Mouse (Mus musculus): ENCODE measurements around the gene Glp2r. TPM values are rescaled to one million over a fixed set of nuclear protein-coding genes. Genes with fewer than 3 reads are reported as not detected.
A peak's percentile ranks its signal among the peaks of the same experiment; 100 is the strongest.

Gene Glp2r
- polyA plus RNA-seq, 1 experiment from 2014 or later: not detected

DNA sequence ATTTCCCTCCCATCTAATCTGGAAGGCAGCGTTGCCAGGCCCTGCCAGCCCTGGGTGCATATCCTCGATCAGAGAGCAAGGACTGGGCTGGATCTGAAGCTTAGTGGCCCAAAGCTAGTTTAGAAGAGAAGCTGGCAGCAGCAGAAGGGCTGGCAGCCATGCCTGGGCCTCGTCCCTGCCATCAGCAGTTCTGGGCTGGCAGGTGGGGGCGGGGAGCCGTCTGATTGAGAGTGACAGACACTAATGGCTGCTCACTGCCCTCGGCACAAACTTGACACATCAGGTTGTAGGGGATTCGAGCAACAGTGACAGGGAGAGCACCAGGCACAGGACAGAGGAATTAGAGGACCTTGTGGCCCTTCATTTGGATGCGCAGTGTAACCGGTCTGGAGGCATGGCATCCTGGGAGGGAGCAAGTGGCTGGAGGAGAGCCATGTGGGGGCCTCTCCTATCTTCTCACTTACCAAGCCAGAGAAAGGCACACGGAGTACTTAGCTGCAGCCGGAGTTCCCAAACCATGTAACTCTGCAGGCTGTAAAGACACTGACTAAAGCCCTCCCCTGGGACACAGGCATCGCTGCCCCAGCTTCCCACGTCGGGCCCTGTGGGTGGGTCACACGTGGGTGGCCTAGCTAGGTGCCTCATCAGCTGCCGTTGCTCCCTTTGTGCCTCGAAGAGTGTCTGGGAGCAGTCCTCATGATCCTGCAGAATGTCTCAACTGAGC, 115.6 kb downstream of the Glp2r start:
- DNase-seq (ENCODE audit: low spot score) (no peak), ATAC-seq (replicated peaks; ENCODE audit: insufficient number of reproducible peaks, low FRiP score, low TSS enrichment, low read depth) (no peak)
- H3K27ac ChIP-seq (replicated peaks; ENCODE audit: low read depth, low read length): no peak overlapping the region
- H3K27me3 ChIP-seq (ENCODE audit: control insufficient read depth, insufficient read depth, low read length): no peaks in the 10 kb centered on the region
- H3K4me3 ChIP-seq (ENCODE audit: low read depth, low read length): no peak overlapping the region
- H3K4me2 ChIP-seq (ENCODE audit: low read depth, low read length): no peak overlapping the region
- H3K36me3 ChIP-seq (replicated peaks; ENCODE audit: control insufficient read depth, insufficient read depth, low read depth, low read length): no peaks in the 10 kb centered on the region
- 70% methylated on average over 17 of the region's 17 CpGs for WGBS
- no peak overlapping the region for H3K9ac ChIP-seq (replicated peaks; ENCODE audit: low read length)
- no peaks in the 10 kb centered on the region for H3K4me1 ChIP-seq (ENCODE audit: control insufficient read depth, insufficient read depth, low read length)
- H3K9me3 ChIP-seq (replicated peaks; ENCODE audit: control insufficient read depth, low read length): no peaks in the 10 kb centered on the region

DNA sequence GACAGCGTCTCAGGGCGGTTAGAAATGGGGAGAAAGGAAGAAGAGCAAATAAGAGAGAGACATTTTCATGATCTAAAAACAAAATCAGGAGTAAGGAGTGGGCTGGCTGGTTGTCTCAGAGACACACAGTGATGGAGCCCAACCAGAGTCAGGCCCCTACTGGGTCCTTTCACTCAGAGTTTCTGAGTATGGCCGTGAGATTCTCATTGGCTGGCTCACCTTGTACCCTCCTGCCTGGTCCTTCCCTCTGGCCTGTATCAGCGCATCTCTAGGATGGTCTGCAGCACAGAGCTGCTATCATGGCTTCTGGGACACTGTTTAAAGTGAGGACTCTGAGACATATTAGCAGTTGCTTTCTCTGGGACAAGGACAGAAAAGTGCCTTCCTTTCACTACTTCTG, 116.4 kb downstream of the Glp2r start:
- Histone ChIP-seq H3K4me1 (ENCODE audit: control insufficient read depth, insufficient read depth, low read length) (no peaks in the 10 kb centered on the region), H3K9ac (replicated peaks; ENCODE audit: low read length) (no peak overlapping the region), H3K27ac (replicated peaks; ENCODE audit: low read depth, low read length) (no peak overlapping the region), H3K27me3 (ENCODE audit: control insufficient read depth, insufficient read depth, low read length) (no peaks in the 10 kb centered on the region), H3K36me3 (replicated peaks; ENCODE audit: control insufficient read depth, insufficient read depth, low read depth, low read length) (no peaks in the 10 kb centered on the region), H3K9me3 (replicated peaks; ENCODE audit: control insufficient read depth, low read length) (no peaks in the 10 kb centered on the region), H3K4me3 (ENCODE audit: low read depth, low read length) (no peak overlapping the region), H3K4me2 (ENCODE audit: low read depth, low read length) (no peak overlapping the region)
- DNase-seq (ENCODE audit: low spot score) (no peak), ATAC-seq (replicated peaks; ENCODE audit: insufficient number of reproducible peaks, low FRiP score, low TSS enrichment, low read depth) (no peak)
- 79% methylated on average over 4 of the region's 4 CpGs for WGBS

DNA sequence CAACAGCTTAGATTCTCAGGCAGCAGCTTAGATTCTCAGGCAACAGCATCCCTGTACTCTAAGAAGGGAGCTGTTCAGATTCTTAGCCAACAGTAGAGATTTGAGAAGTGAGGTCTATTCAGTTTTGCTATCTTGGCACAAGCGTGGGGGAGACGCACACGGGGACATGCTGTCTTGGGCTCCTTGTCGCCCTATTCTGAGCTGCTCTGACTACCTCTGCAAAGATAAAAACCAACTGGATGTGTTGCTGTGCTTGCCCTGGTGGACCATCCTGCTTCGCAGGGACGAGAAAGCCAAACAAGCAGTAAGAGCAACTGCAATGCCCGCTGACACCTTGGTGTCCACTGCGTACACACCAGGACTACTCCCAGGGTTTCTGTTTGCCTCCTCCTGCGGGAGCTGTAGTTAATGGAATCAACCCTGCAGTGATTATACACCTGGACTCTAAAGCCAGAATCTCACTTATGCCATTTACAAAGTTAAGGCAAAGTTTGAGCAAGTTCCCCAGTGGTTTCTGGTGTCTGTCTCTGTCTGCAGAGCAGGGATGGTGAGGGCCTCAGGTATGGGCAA, 117.3 kb downstream of the Glp2r start:
- Histone ChIP-seq H3K9ac (replicated peaks; ENCODE audit: low read length) (no peak overlapping the region), H3K4me1 (ENCODE audit: control insufficient read depth, insufficient read depth, low read length) (no peaks in the 10 kb centered on the region), H3K36me3 (replicated peaks; ENCODE audit: control insufficient read depth, insufficient read depth, low read depth, low read length) (no peaks in the 10 kb centered on the region), H3K9me3 (replicated peaks; ENCODE audit: control insufficient read depth, low read length) (no peaks in the 10 kb centered on the region), H3K27me3 (ENCODE audit: control insufficient read depth, insufficient read depth, low read length) (no peaks in the 10 kb centered on the region), H3K4me3 (ENCODE audit: low read depth, low read length) (no peak overlapping the region), H3K27ac (replicated peaks; ENCODE audit: low read depth, low read length) (no peak overlapping the region), H3K4me2 (ENCODE audit: low read depth, low read length) (no peak overlapping the region)
- DNase-seq (ENCODE audit: low spot score) (no peak), ATAC-seq (replicated peaks; ENCODE audit: insufficient number of reproducible peaks, low FRiP score, low TSS enrichment, low read depth) (no peak)
- WGBS: 82% methylated on average over 9 of the region's 9 CpGs

DNA sequence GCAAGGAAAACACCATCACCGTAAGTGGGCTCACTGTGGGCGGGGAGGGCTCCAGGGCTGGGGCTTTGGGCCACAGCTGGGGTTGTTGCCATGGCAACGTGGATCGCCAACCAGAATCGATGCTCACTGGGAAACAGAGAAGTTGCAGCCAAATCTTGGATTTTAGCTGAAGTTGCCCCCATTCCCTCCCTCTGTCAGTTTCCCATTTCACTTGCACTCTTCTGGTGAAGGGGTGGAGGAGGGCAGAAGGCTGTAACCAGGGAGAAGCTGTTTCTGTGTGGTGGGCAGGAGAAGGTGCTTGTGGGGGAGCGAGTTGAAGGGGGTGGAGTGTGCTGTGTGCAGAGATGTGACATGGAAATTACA, 118.1 kb downstream of the Glp2r start:
- no peak overlapping the region for H3K27ac ChIP-seq (replicated peaks; ENCODE audit: low read depth, low read length)
- H3K4me3 ChIP-seq (ENCODE audit: low read depth, low read length): no peak overlapping the region
- no peaks in the 10 kb centered on the region for H3K9me3 ChIP-seq (replicated peaks; ENCODE audit: control insufficient read depth, low read length)
- WGBS: 35% methylated on average over 6 of the region's 6 CpGs
- H3K27me3 ChIP-seq (ENCODE audit: control insufficient read depth, insufficient read depth, low read length): no peaks in the 10 kb centered on the region
- no peak overlapping the region for H3K9ac ChIP-seq (replicated peaks; ENCODE audit: low read length)
- no peaks in the 10 kb centered on the region for H3K36me3 ChIP-seq (replicated peaks; ENCODE audit: control insufficient read depth, insufficient read depth, low read depth, low read length)
- no peak overlapping the region for H3K4me2 ChIP-seq (ENCODE audit: low read depth, low read length)
- peak; percentile 21 for DNase-seq (ENCODE audit: low spot score)
- ATAC-seq (replicated peaks; ENCODE audit: insufficient number of reproducible peaks, low FRiP score, low TSS enrichment, low read depth): no peak
- H3K4me1 ChIP-seq (ENCODE audit: control insufficient read depth, insufficient read depth, low read length): no peaks in the 10 kb centered on the region

DNA sequence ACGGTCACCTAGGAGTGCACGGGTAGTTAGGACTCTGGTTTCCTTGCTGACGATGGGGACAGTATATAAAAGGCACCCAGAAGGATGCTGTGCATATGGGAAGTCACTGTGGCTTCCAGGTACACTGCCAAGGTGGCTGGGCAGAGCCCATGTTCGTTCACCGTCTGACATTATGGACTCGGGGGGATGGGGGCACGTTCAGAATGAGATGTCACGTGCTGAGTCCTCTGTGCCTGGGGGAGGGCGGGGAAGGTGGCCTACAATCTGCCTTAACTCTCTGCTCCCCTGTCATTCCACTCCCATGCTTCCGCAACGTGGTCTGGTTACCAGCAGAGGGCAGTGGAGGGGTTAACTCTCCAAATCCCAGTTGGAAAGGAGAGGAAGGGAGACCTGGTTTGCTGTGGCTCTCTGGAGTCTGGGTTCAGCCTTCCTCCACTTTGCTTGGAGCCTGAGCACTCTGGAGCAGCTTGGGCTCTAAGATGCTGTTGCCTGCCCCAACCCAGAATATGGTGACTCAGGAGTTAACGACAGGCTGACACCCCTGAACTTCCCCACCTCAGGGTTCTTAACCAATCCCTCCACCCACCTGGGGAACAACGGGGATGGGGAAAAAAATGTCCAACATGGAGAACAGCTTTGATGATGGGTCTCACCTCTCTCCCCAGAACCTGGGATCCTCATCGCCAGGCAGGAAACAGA, 118.6 kb downstream of the Glp2r start:
- ATAC-seq (replicated peaks; ENCODE audit: insufficient number of reproducible peaks, low FRiP score, low TSS enrichment, low read depth): no peak
- H3K4me3 ChIP-seq (ENCODE audit: low read depth, low read length): no peak overlapping the region

DNA sequence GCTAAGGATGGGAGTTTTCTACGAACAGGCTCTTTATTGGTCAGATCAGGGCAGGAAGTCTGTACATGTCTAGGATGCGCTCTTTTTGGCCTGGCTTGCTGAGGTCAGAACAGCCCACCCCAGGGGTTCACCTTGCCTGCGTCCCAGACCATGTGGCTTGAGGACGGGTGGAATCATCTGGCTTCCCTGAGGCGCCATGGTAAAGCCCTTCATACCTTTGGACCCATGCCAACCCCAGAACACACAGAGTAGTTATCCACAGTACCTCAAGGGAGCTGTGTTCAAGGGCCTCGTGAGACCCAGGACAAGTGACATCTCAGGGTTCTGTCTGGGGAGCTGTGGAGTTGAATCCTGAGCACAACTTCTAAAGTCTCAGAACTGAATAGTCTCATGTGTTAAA, 119.2 kb downstream of the Glp2r start:
- no peak overlapping the region for H3K4me2 ChIP-seq (ENCODE audit: low read depth, low read length)
- no peaks in the 10 kb centered on the region for H3K27me3 ChIP-seq (ENCODE audit: control insufficient read depth, insufficient read depth, low read length)
- 83% methylated on average over 6 of the region's 6 CpGs for WGBS
- no peaks in the 10 kb centered on the region for H3K9me3 ChIP-seq (replicated peaks; ENCODE audit: control insufficient read depth, low read length)
- H3K36me3 ChIP-seq (replicated peaks; ENCODE audit: control insufficient read depth, insufficient read depth, low read depth, low read length): no peaks in the 10 kb centered on the region
- no peaks in the 10 kb centered on the region for H3K4me1 ChIP-seq (ENCODE audit: control insufficient read depth, insufficient read depth, low read length)
- no peak overlapping the region for H3K27ac ChIP-seq (replicated peaks; ENCODE audit: low read depth, low read length)
- H3K4me3 ChIP-seq (ENCODE audit: low read depth, low read length): no peak overlapping the region
- no peak overlapping the region for H3K9ac ChIP-seq (replicated peaks; ENCODE audit: low read length)
- no peak for DNase-seq (ENCODE audit: low spot score)
- ATAC-seq (replicated peaks; ENCODE audit: insufficient number of reproducible peaks, low FRiP score, low TSS enrichment, low read depth): no peak

More for the DNA sequence above, 118.6 kb downstream of the Glp2r start:
- H3K27ac ChIP-seq (replicated peaks; ENCODE audit: low read depth, low read length): no peak overlapping the region
- 18% methylated on average over 14 of the region's 14 CpGs for WGBS
- H3K9ac ChIP-seq (replicated peaks; ENCODE audit: low read length): no peak overlapping the region
- peak; percentile 76 for DNase-seq (ENCODE audit: low spot score)
- H3K36me3 ChIP-seq (replicated peaks; ENCODE audit: control insufficient read depth, insufficient read depth, low read depth, low read length): no peaks in the 10 kb centered on the region
- no peak overlapping the region for H3K4me2 ChIP-seq (ENCODE audit: low read depth, low read length)
- H3K4me1 ChIP-seq (ENCODE audit: control insufficient read depth, insufficient read depth, low read length): no peaks in the 10 kb centered on the region
- no peaks in the 10 kb centered on the region for H3K9me3 ChIP-seq (replicated peaks; ENCODE audit: control insufficient read depth, low read length)
- H3K27me3 ChIP-seq (ENCODE audit: control insufficient read depth, insufficient read depth, low read length): no peaks in the 10 kb centered on the region

DNA sequence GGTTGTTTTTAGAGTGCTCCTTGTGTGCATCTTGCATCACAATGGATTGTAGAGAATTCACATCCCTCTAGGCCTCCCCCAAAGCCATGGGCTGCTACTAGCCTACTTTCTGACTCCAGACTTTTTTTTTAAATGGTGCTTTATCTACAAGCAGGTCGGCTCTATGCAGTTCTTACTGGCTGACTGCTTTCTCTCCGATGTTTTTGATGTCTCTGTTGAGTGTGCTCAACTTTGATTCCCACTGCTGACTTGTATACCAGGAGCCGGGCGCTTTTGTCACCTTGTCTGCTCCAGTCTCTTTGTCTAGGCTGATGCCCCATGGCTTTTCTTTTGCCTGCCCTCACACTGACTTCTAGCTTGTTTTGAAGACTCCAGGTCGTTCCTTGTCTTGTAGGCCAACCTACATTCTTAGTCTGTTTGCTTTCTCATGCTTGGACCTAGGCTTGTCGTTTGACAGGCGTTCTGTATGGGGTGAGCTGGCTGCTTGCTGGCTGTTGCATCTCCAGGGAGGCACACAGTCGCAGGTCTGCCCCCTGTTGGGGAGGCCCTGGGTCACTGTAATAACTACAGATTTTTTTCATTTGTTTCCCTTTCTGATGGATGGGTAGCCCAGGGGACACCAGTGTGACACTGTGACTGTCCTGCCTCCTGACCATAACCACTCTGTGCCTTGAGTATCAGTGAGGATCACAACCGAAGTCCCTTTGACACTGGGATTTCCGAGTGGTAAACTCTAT, 120.8 kb downstream of the Glp2r start:
- DNase-seq (ENCODE audit: low spot score): no peak
- no peak overlapping the region for H3K27ac ChIP-seq (replicated peaks; ENCODE audit: low read depth, low read length)

More for the DNA sequence above, 120.8 kb downstream of the Glp2r start:
- WGBS: 54% methylated on average over 10 of the region's 10 CpGs
- ATAC-seq (replicated peaks; ENCODE audit: insufficient number of reproducible peaks, low FRiP score, low TSS enrichment, low read depth): no peak
- no peaks in the 10 kb centered on the region for H3K4me1 ChIP-seq (ENCODE audit: control insufficient read depth, insufficient read depth, low read length)
- H3K4me3 ChIP-seq (ENCODE audit: low read depth, low read length): no peak overlapping the region
- H3K27me3 ChIP-seq (ENCODE audit: control insufficient read depth, insufficient read depth, low read length): no peaks in the 10 kb centered on the region
- H3K4me2 ChIP-seq (ENCODE audit: low read depth, low read length): no peak overlapping the region
- no peak overlapping the region for H3K9ac ChIP-seq (replicated peaks; ENCODE audit: low read length)
- H3K36me3 ChIP-seq (replicated peaks; ENCODE audit: control insufficient read depth, insufficient read depth, low read depth, low read length): no peaks in the 10 kb centered on the region
- no peaks in the 10 kb centered on the region for H3K9me3 ChIP-seq (replicated peaks; ENCODE audit: control insufficient read depth, low read length)

All from embryonic facial prominence, embryonic 11.5 days (tissue).